Mouse (Mus musculus): ENCODE measurements around the gene Eml1. TPM values are rescaled to one million over a fixed set of nuclear protein-coding genes. Genes with fewer than 3 reads are reported as not detected.

Eml1 gene
- polyA plus RNA-seq, 1 experiment, result 40.5 TPM

DNA sequence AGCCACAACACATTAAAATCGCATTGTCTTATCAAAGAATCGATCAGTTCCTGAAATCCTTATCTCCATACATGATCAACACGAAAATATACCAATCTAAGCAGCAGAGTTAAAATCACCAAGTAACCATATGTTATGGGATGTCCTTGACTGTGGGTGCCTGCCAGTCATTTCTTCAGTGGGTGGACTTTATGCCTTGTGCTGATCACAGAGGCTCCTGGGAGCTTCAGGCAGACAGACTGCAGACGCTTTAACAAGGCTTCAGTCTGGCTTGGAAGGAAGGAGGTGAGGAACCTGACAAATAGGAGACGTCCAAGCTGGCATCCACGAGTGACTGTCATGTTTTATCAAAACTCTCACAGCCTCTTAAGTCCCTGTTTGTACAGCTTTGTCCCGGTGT lies 139.8 kb downstream of the Eml1 start:
- no peak for TF ChIP-seq CTCF (IDR thresholded peaks at IDR 0.05; ENCODE audit: borderline replicate concordance, insufficient read depth, low read length)
- TF ChIP-seq POLR2A (IDR thresholded peaks at IDR 0.05; ENCODE audit: low read depth, low read length), result no peak
- Histone ChIP-seq H3K4me1 (ENCODE audit: control insufficient read depth, insufficient read depth, low read length) (no peaks in the 10 kb centered on the region), H3K27ac (ENCODE audit: insufficient read depth, low read length) (no peak overlapping the region), H3K4me3 (ENCODE audit: insufficient read depth, low read length) (no peak overlapping the region)

DNA sequence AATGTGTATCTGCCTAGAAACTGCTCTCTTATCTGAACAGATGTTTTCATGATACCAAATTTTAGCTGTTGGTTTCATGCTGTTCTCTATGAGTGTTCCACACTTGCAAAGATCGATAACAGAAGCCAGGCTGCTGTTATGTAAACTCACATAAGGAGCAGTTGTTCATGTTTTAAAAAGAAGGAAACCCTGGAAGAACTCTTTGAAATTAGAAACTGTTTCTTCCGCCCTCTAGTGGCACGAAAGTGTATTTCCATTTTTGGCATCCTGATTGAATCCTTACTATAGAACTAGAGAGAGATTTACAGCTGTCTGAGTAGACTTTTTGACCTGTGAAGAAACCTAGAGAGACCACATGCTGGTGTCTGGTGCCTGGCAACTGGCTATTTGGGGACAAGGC lies 140.3 kb downstream of the Eml1 start:
- TF ChIP-seq POLR2A (IDR thresholded peaks at IDR 0.05; ENCODE audit: low read depth, low read length) (no peak), CTCF (IDR thresholded peaks at IDR 0.05; ENCODE audit: borderline replicate concordance, insufficient read depth, low read length) (no peak)
- Histone ChIP-seq H3K4me1 (ENCODE audit: control insufficient read depth, insufficient read depth, low read length) (no peaks in the 10 kb centered on the region), H3K4me3 (ENCODE audit: insufficient read depth, low read length) (no peak overlapping the region)

GRCm38 (mm10) chr12:108515464-108515863 lies 144.7 kb downstream of the Eml1 start:
- Histone ChIP-seq H3K4me1 (ENCODE audit: control insufficient read depth, insufficient read depth, low read length) (no peaks in the 10 kb centered on the region), H3K4me3 (ENCODE audit: insufficient read depth, low read length) (no peak overlapping the region), H3K27ac (ENCODE audit: insufficient read depth, low read length) (no peak overlapping the region)
- TF ChIP-seq CTCF (IDR thresholded peaks at IDR 0.05; ENCODE audit: borderline replicate concordance, insufficient read depth, low read length) (no peak), POLR2A (IDR thresholded peaks at IDR 0.05; ENCODE audit: low read depth, low read length) (no peak)

More for the DNA sequence above, 140.3 kb downstream of the Eml1 start:
- H3K27ac ChIP-seq (ENCODE audit: insufficient read depth, low read length), result no peak overlapping the region

GRCm38 (mm10) chr12:108519374-108519773 lies 148.6 kb downstream of the Eml1 start:
- Histone ChIP-seq H3K4me3 (ENCODE audit: insufficient read depth, low read length) (no peak overlapping the region), H3K4me1 (ENCODE audit: control insufficient read depth, insufficient read depth, low read length) (no peaks in the 10 kb centered on the region), H3K27ac (ENCODE audit: insufficient read depth, low read length) (no peak overlapping the region)
- TF ChIP-seq POLR2A (IDR thresholded peaks at IDR 0.05; ENCODE audit: low read depth, low read length) (no peak), CTCF (IDR thresholded peaks at IDR 0.05; ENCODE audit: borderline replicate concordance, insufficient read depth, low read length) (no peak)

DNA sequence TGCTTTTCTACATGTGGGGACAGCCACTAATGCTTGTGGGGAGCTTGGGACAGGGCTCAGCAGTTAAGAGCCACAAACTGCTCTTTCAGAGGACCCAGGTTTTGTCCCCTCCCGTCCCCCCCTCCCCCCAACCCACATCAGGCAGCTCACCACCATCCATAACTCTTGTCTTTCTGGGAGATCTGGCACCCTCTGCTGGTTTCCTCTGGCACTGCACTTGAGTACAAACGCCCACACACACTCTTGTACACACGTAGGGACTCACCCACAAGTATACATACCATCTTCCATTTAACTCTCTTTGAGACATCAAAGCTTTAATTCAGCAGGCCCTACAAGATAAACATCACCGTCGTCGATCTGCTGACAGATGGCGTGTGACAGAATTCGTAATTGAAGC lies 158.5 kb downstream of the Eml1 start:
- Histone ChIP-seq H3K4me3 (ENCODE audit: insufficient read depth, low read length) (no peak overlapping the region), H3K4me1 (ENCODE audit: control insufficient read depth, insufficient read depth, low read length) (no peaks in the 10 kb centered on the region), H3K27ac (ENCODE audit: insufficient read depth, low read length) (no peak overlapping the region)
- TF ChIP-seq POLR2A (IDR thresholded peaks at IDR 0.05; ENCODE audit: low read depth, low read length), result no peak
- TF ChIP-seq CTCF (IDR thresholded peaks at IDR 0.05; ENCODE audit: borderline replicate concordance, insufficient read depth, low read length), result peak; percentile 60; the same call in 1 of the 2 replicates

GRCm38 (mm10) chr12:108534484-108534883 lies 163.7 kb downstream of the Eml1 start:
- no peak overlapping the region for H3K4me3 ChIP-seq (ENCODE audit: insufficient read depth, low read length)
- no peak for TF ChIP-seq POLR2A (IDR thresholded peaks at IDR 0.05; ENCODE audit: low read depth, low read length)
- TF ChIP-seq CTCF (IDR thresholded peaks at IDR 0.05; ENCODE audit: borderline replicate concordance, insufficient read depth, low read length), result no peak
- H3K27ac ChIP-seq (ENCODE audit: insufficient read depth, low read length), result no peak overlapping the region
- no peaks in the 10 kb centered on the region for H3K4me1 ChIP-seq (ENCODE audit: control insufficient read depth, insufficient read depth, low read length)

GRCm38 (mm10) chr12:108536461-108536860 lies 165.7 kb downstream of the Eml1 start:
- Histone ChIP-seq H3K4me3 (ENCODE audit: insufficient read depth, low read length) (no peak overlapping the region), H3K27ac (ENCODE audit: insufficient read depth, low read length) (no peak overlapping the region), H3K4me1 (ENCODE audit: control insufficient read depth, insufficient read depth, low read length) (no peaks in the 10 kb centered on the region)
- 0 out of 2 replicates have a peak, but pooled peaks have one; percentile 24 for TF ChIP-seq CTCF (IDR thresholded peaks at IDR 0.05; ENCODE audit: borderline replicate concordance, insufficient read depth, low read length)
- TF ChIP-seq POLR2A (IDR thresholded peaks at IDR 0.05; ENCODE audit: low read depth, low read length), result no peak

- H3K4me1 ChIP-seq (ENCODE audit: control insufficient read depth, insufficient read depth, low read length), result no peaks in the 10 kb centered on the region
- H3K27ac ChIP-seq (ENCODE audit: insufficient read depth, low read length), result no peak overlapping the region
- no peak overlapping the region for H3K4me3 ChIP-seq (ENCODE audit: insufficient read depth, low read length)
- TF ChIP-seq CTCF (IDR thresholded peaks at IDR 0.05; ENCODE audit: borderline replicate concordance, insufficient read depth, low read length), result peak; percentile 66; the same call in 1 of the 2 replicates
- no peak for TF ChIP-seq POLR2A (IDR thresholded peaks at IDR 0.05; ENCODE audit: low read depth, low read length)
These were observed 170.3 kb downstream of the Eml1 start for GRCm38 (mm10) chr12:108541088-108541487.

GRCm38 (mm10) chr12:108546508-108547153 lies 175.9 kb downstream of the Eml1 start:
- H3K27ac ChIP-seq (ENCODE audit: insufficient read depth, low read length), result no peak overlapping the region
- no peak overlapping the region for H3K4me3 ChIP-seq (ENCODE audit: insufficient read depth, low read length)
- no peak for TF ChIP-seq CTCF (IDR thresholded peaks at IDR 0.05; ENCODE audit: borderline replicate concordance, insufficient read depth, low read length)
- no peak for TF ChIP-seq POLR2A (IDR thresholded peaks at IDR 0.05; ENCODE audit: low read depth, low read length)
- no peaks in the 10 kb centered on the region for H3K4me1 ChIP-seq (ENCODE audit: control insufficient read depth, insufficient read depth, low read length)

GRCm38 (mm10) chr12:108547251-108547875 lies 176.6 kb downstream of the Eml1 start:
- H3K27ac ChIP-seq (ENCODE audit: insufficient read depth, low read length), result no peak overlapping the region
- TF ChIP-seq POLR2A (IDR thresholded peaks at IDR 0.05; ENCODE audit: low read depth, low read length) (no peak), CTCF (IDR thresholded peaks at IDR 0.05; ENCODE audit: borderline replicate concordance, insufficient read depth, low read length) (no peak)
- H3K4me1 ChIP-seq (ENCODE audit: control insufficient read depth, insufficient read depth, low read length), result no peaks in the 10 kb centered on the region
- H3K4me3 ChIP-seq (ENCODE audit: insufficient read depth, low read length), result no peak overlapping the region

Data from embryonic fibroblast, embryonic 13.5 days (primary cell).